9 mouse cellular contexts compared by ENCODE assay signal in the genomic region with DNA sequence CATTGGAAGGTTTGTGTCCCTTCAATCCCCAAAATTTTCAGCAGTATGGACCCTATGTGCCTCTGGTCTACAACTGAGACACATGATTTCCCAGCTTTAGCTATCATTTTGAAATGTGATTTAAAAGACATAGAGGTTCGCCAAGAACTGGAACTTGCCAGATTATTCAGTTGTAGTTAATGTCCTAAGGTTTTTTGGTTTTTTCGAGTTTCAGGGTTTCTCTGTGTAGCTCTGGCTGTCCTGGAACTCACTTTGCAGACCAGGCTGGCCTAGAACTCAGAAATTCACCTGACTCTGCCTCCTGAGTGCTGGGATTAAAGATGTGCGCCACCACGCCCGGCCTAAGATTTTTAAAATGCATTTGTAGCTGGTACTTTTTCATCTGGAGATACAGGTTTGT. TPM values are rescaled to one million over a fixed set of nuclear protein-coding genes. Genes with fewer than 3 reads are reported as not detected.
A peak's percentile ranks its signal among the peaks of the same experiment; 100 is the strongest.
DNase-seq lines count a peak whose midpoint lies in the region; ATAC-seq and TF ChIP-seq lines count a peak whose summit lies in the region.
"Had no signal": no experiment of that assay in that cellular context is flagged by ENCODE, and none has a peak within 500 bp of the region (broad histone marks: within the 10 kb centered on the region; RNA-seq: fewer than 3 reads in every experiment).

No protein-coding gene starts in this region.

- H3K4me1 ChIP-seq in heart, adult 2 months (ENCODE audit: control insufficient read depth, insufficient read depth, low read length): peaks cover 5% of the 10 kb centered on the region
- peaks cover 1% of the 10 kb centered on the region for H3K4me1 ChIP-seq in thymus, adult 2 months (replicated peaks; ENCODE audit: control insufficient read depth, insufficient read depth, low read length)
- H3K4me1 ChIP-seq in liver, embryonic 14.5 days (replicated peaks; ENCODE audit: control insufficient read depth in 2 of 2, insufficient read depth in 2 of 2, low read length in 1 of 2): peaks cover 21 to 24% of the 10 kb centered on the region in 2 experiments

- TF ChIP-seq POLR2A in heart, adult 2 months (IDR thresholded peaks at IDR 0.05; ENCODE audit: insufficient read depth, low read depth, low read length): no peak
- TF ChIP-seq POLR2A in thymus, adult 2 months (IDR thresholded peaks at IDR 0.05; ENCODE audit: control insufficient read depth, extremely low read depth, insufficient read depth, low read length, poor library complexity): no peak

- H3K27me3 ChIP-seq in heart, adult 2 months (ENCODE audit: control insufficient read depth, insufficient read depth, low read length): no peaks in the 10 kb centered on the region
- no peaks in the 10 kb centered on the region for H3K27me3 ChIP-seq in thymus, adult 2 months (ENCODE audit: control insufficient read depth, insufficient read depth, low read length)
- no peaks in the 10 kb centered on the region for H3K27me3 ChIP-seq in liver, embryonic 14.5 days (ENCODE audit: control insufficient read depth, insufficient read depth, low read length)

- H3K9ac ChIP-seq in heart, adult 2 months (ENCODE audit: low read depth, low read length): no peak overlapping the region
- peak overlapping the region; percentile 35 for H3K9ac ChIP-seq in liver, embryonic 14.5 days (replicated peaks)

- H3K27ac ChIP-seq in heart, adult 2 months: no peak overlapping the region; the same call in 1 of the 2 replicates
- H3K27ac ChIP-seq in thymus, adult 2 months (ENCODE audit: control insufficient read depth, insufficient read depth, low read length): no peak overlapping the region
- no peak overlapping the region for H3K27ac ChIP-seq in liver, embryonic 14.5 days

- TF ChIP-seq EP300 in heart, adult 2 months (IDR thresholded peaks at IDR 0.05; ENCODE audit: insufficient read depth, low read depth, low read length): no peak
- TF ChIP-seq EP300 in liver, embryonic 14.5 days (IDR thresholded peaks at IDR 0.05; ENCODE audit: low read depth): no peak

- no peak for ATAC-seq in liver, embryonic 14.5 days (ENCODE audit: insufficient read depth)

- WGBS in heart, adult 2 months: 61% methylated on average over 5 of the region's 5 CpGs
- 54% methylated on average over 5 of the region's 5 CpGs for WGBS in thymus, adult 2 months
- WGBS in liver, embryonic 14.5 days (ENCODE audit: insufficient replicate concordance): 68% methylated on average over 5 of the region's 5 CpGs

- no peak for DNase-seq in heart, adult 2 months
- no peak for DNase-seq in heart, adult 9 months (ENCODE audit: low spot score in 2 of 2)
- no peak for DNase-seq in thymus, adult 2 months
- no peak for DNase-seq in thymus, postnatal 10 days (ENCODE audit: low spot score in 2 of 2)
- no peak for DNase-seq in liver, embryonic 14.5 days (ENCODE audit: low read depth in 3 of 3, low spot score in 3 of 3)
- no peak for DNase-seq in T-cell, adult 2 months (ENCODE audit: low spot score)
- no peak for DNase-seq in yolk sac, embryonic 10.5 days (ENCODE audit: low spot score)
- no peak for DNase-seq in urinary bladder, adult 18-20 months (ENCODE audit: low spot score in 2 of 2)
- DNase-seq: kidney, postnatal 14 days had no signal

- peak overlapping the region; percentile 80 for H3K4me2 ChIP-seq in liver, embryonic 14.5 days (ENCODE audit: low read depth)

- intact Hi-C loops in heart, adult 2 months (cut with DNase I): loop anchor here (5.0 kb wide), 1 partner anchor 94 kb away; the partner anchor contains the start of genes Lrrc75a and Mmgt2

- no peaks in the 10 kb centered on the region for H3K9me3 ChIP-seq in liver, embryonic 14.5 days (ENCODE audit: control insufficient read depth, low read length)

- H3K36me3 ChIP-seq in heart, adult 2 months (ENCODE audit: control insufficient read depth, insufficient read depth, low read length): peaks cover 26% of the 10 kb centered on the region
- peaks cover 21% of the 10 kb centered on the region for H3K36me3 ChIP-seq in thymus, adult 2 months (ENCODE audit: control insufficient read depth, insufficient read depth, low read length)
- H3K36me3 ChIP-seq in liver, embryonic 14.5 days (replicated peaks; ENCODE audit: control insufficient read depth, insufficient read depth, low read depth): peaks cover 26% of the 10 kb centered on the region

- H3K4me3 ChIP-seq in heart, adult 2 months: peak overlapping the region; percentile 57
- H3K4me3 ChIP-seq in thymus, adult 2 months (ENCODE audit: control insufficient read depth, insufficient read depth, low read length): peak overlapping the region; percentile 13; the same call in 1 of the 2 replicates
- H3K4me3 ChIP-seq in liver, embryonic 14.5 days (ENCODE audit: insufficient read depth in 1 of 2, low read depth in 2 of 2, low read length in 2 of 2): peak overlapping the region; percentile 31 to 55

- H3K79me2 ChIP-seq in heart, adult 2 months (replicated peaks; ENCODE audit: control insufficient read depth, insufficient read depth, low read length): no peaks in the 10 kb centered on the region

- no peak for TF ChIP-seq CTCF in heart, adult 2 months (IDR thresholded peaks at IDR 0.05)
- TF ChIP-seq CTCF in thymus, adult 2 months (IDR thresholded peaks at IDR 0.05; ENCODE audit: borderline replicate concordance, control insufficient read depth, extremely low read depth, insufficient read depth, low read length, poor library complexity): no peak
- no peak for TF ChIP-seq CTCF in liver, embryonic 14.5 days (IDR thresholded peaks at IDR 0.05; ENCODE audit: low read depth)

RNA-seq across cellular contexts. Expression of gene Ubb, which starts 2.7 kb away (rescaled TPM):
- total RNA-seq in heart, adult 2 months (2021): 100 to 1,000 TPM; 626 to 699 TPM
- 1,026 and 1,119 TPM in 2 replicates for polyA plus RNA-seq in heart, adult 2 months (2012; rRNA removed)
- polyA plus RNA-seq in thymus, adult 2 months (2012; rRNA removed): 2,301 and 2,384 TPM in 2 replicates
- 1,013 and 1,031 TPM in 2 replicates for polyA plus RNA-seq in liver, embryonic 14.5 days (2012; rRNA removed)
- 1,383 and 1,393 TPM in 2 replicates for polyA plus RNA-seq in liver, embryonic 14.5 days (2014; fragmentation: Nextera tagmentation; extraction: Ambion mirVana)

RNA-seq across cellular contexts. Expression of gene Cenpv, which starts 14.6 kb away (rescaled TPM):
- total RNA-seq in heart, adult 2 months (2021): 10 to 100 TPM; 25.0 to 25.8 TPM
- polyA plus RNA-seq in heart, adult 2 months (2012; rRNA removed): 30.8 and 54.7 TPM in 2 replicates
- polyA plus RNA-seq in thymus, adult 2 months (2012; rRNA removed): 12.9 and 13.7 TPM in 2 replicates
- 23.4 and 26.6 TPM in 2 replicates for polyA plus RNA-seq in liver, embryonic 14.5 days (2012; rRNA removed)
- polyA plus RNA-seq in liver, embryonic 14.5 days (2014; fragmentation: Nextera tagmentation; extraction: Ambion mirVana): 21.8 and 22.3 TPM in 2 replicates

RNA-seq across cellular contexts. Expression of gene Trpv2, which starts 20.7 kb away (rescaled TPM):
- 1 to 10 TPM; 2.6 to 3.5 TPM for total RNA-seq in heart, adult 2 months (2021)
- polyA plus RNA-seq in heart, adult 2 months (2012; rRNA removed): 4.6 and 5.6 TPM in 2 replicates
- polyA plus RNA-seq in thymus, adult 2 months (2012; rRNA removed): 95.4 and 96.0 TPM in 2 replicates
- polyA plus RNA-seq in liver, embryonic 14.5 days (2012; rRNA removed): 3.5 and 4.2 TPM in 2 replicates
- polyA plus RNA-seq in liver, embryonic 14.5 days (2014; fragmentation: Nextera tagmentation; extraction: Ambion mirVana): 4.6 and 4.8 TPM in 2 replicates

Comparison
In these comparisons a context has a peak if more than half of its experiments do, and no peak if none do; other contexts are left out.
1. RNA of gene Trpv2, which starts 20.7 kb away (polyA plus RNA-seq): 95.4 to 96.0 TPM in thymus, adult 2 months; 3.5 to 4.8 TPM in liver, embryonic 14.5 days and 4.6 to 5.6 TPM in heart, adult 2 months; every median in the first group is over 10 times any median in the second.
2. Peak in every context shown above with its lines, with median percentiles within 50 percentile points of each other: H3K4me3 ChIP-seq.